Mouse (Mus musculus) left cerebral cortex, adult 9 months (tissue): ENCODE measurements at regions not wholly inside any gene's neighbourhood (a gene's known extent, or its start where the extent isn't known, plus 50 kb on each side); places are given as distances from the start of the nearest gene placed in this dataset.
"Not testable (repeated sequence)": the region's sequence is repeated elsewhere in the genome, so short reads cannot be mapped to it uniquely, and the experiment has no call there.

Source experiments
- DNase-seq, 2 experiments: peaks; one replicate each; pipeline ENCODE4 v3.0.0; 2022; ENCODE audit warnings: low spot score in 2 of 2

DNA sequence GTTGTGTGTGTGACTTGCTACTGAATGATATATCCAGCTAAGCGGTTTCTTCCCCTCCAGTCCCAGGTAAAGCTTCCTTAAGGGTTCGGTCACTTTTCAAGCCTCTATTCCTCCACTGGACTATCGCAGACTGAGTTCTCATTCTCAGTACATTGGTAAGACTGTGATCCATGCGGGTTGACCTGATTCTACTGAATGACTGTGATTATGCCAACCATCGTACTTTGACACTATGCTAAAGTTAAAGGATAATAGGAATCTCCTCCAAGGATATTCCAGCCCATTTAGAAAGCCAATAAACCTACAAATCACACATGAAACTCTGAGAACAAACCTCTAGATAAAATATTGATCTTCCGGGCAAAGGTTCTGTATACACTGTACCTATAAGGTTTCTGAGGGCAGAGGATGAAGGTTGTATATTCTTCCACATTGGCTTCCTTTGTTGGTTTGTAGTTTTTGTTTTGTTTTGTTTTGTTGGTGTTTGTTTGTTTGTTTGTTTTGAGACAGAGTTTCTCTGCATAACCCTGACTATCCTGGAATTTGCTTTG, 223.7 kb upstream of the Zpld1 start:
- no peak for DNase-seq

GRCm38 (mm10) chr16:55520077-55520476, 222.3 kb upstream of the Zpld1 start:
- DNase-seq, result no peak

DNA sequence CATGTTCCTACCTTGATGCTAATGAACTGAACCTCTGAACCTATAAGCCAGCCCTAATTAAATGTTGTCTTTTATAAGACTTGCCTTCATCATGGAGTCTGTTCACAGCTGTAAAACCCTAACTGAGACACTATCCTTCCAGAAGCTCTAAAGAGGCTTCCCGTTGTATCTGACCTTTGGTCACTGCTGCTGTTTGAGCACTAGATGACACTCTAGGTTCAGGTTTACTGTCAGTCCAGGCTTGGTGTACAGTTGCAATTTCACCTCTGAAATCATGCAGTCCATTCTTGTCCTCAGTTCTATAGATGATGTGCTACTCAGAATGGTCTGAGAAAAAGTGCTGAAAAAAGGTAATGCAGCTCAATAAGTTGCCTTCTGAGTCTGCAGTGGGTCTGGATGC, 221.9 kb upstream of the Zpld1 start:
- DNase-seq, result no peak

DNA sequence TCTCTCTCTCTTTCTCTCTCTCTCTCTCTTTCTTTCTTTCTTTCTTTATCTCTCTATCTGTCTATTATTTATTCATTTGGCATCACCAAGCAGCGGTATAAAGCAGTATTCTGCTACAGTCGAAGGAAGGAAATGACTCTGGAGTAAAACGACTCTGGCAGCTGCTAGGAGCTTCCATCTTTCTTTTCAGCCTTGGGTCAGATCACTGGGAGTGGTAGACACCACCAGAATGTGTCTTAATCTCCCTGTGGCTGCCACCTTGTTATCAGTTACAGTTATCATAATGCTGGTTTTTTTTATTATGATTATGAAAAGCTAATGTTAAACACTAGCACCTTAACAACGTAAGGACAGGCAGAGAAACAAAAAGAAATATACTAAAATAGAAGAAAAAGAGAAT, 219.2 kb upstream of the Zpld1 start:
- no peak for DNase-seq

GRCm38 (mm10) chr16:55515228-55515696, 217.5 kb upstream of the Zpld1 start:
- no peak for DNase-seq

DNA sequence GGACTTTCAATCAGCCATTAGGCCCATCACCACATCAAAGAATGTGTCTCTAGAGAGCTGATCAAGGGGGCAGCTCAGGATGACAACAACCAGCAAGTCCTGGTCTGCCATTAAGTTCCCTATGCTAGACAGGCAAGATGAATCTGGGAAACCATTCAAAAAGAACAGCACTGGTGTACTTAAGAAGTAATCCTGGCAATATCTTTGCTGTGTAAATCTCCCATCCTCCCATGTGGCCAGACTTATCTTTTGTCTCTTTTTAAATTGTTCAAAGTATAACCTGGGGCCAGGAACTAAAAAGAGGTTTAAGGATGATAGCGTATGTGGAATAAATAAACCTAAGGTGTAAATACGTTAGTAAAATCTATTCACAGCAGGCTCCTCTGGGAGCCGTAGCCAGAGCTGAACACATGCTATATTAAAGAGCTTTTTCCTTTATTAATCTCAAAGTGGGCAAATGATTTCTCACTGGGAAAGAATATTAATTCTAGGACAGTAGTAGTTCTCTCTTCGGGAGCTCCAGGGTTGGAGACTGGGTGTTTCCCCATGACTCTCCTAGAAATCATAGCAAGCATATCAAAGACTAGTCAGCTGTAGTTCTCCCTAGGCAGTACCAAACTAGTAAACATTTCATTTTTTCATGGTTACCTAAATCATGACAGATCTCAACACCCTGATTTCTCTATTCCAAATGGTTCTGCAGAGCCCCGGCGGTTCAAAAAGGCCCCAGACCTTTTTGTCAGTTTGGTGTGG, 216.8 kb upstream of the Zpld1 start:
- DNase-seq, result no peak

DNA sequence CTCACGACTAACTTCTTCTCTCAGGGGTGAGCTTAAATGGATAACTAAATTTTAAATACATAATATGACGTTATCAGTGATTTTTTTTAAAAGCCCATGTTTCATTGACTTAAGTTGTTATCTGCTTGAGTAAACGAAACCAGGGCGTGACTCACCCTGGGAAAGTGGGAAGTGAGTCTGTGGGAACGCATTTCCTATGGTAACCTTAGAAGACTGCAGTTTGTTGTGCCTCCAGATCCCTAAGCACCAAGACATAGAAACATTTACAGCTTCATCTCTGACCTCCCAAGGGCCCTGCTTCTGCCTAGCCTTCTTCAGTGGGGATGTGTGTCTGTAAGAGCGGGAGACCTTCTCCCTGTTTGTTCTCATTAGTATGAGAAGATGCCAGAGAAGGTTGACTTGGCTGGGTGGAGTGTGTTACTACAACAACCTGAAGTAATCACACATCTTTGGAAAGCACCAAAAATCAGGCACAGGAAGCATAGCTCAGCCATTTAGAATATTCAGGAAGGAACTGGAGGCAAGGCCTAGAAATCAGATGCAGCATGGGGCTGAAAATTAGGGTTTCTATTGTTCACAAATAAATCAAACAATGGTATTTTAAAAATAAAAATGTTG, 207.1 kb upstream of the Zpld1 start:
- no peak for DNase-seq

GRCm38 (mm10) chr16:55504274-55504673, 206.5 kb upstream of the Zpld1 start:
- DNase-seq, result no peak

DNA sequence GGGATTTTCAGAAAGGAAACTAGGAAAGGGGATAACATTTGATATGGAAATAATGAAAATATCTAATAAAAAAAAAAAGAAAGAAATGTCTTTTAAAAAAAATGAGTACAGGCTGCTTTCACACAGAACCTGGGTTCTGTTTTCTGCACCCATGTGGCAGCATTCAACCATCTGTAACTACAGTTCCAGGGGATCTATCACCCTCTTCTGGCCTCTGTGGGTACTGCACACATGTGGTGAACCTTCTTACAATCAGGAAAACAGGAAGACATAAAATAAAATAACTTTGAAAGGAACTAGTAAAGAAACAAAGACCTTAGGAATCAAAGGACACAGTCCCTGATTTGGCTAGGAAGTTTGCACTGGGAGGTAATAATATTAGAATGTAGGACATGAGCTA, 205.5 kb upstream of the Zpld1 start:
- DNase-seq, result no peak

DNA sequence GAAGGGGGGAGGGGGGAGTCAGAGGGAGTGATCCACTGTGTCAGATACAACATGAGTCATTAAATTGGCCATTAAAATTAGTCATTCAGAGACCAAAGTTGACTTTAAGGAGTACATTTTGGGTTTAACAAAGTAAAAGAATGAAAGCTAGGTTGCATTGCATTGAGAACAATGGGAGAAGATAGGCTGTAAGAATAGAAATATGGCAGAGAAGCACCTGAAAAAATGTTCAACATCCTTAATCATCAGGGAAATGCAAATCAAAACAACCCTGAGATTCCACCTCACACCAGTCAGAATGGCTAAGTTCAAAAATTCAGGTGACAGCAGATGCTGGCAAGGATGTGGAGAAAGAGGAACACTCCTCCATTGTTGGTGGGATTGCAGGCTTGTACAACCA, 202.0 kb upstream of the Zpld1 start:
- DNase-seq, result not testable (repeated sequence)

DNA sequence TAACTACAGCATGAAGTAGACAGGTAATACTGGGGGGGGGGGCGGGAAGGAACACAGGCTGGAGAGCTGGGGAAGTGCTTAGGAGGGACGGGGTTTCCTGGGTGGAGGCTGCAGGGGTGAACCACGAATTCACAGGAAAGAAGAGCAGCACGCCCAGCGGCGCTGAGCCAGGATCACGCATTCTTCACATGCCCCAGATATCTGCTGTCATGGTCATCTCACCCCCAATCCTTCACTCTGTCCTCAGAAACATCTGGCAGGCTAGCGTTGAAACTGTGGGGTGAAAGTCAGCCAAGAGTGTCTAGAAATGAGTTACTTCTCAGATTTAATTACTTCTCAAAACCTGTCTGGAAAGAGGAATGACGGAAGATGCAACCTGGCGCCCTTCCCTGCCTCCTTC, 197.3 kb upstream of the Zpld1 start:
- DNase-seq, result no peak

GRCm38 (mm10) chr16:55494162-55494561, 196.4 kb upstream of the Zpld1 start:
- DNase-seq, result no peak

DNA sequence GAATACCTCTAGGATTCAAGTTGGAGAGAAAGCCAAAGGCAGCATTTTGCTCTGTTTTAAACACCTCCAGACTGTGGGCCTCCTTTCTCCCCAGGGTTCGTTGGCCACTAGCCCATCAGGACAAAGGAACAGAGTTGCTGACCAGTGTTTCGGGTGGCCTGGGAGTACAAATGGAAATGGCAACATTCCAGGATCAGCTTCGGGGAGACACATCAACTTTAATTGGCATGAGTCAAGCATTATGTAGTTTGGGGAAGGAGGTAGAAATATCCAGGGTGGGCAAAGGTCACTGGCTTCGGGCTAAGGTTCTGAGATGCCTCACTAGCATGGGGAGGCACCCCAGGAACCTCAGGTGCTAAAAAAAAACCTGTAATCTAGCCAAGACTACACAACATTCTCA, 194.3 kb upstream of the Zpld1 start:
- no peak for DNase-seq

GRCm38 (mm10) chr16:55484391-55484790, 186.6 kb upstream of the Zpld1 start:
- DNase-seq, result no peak

DNA sequence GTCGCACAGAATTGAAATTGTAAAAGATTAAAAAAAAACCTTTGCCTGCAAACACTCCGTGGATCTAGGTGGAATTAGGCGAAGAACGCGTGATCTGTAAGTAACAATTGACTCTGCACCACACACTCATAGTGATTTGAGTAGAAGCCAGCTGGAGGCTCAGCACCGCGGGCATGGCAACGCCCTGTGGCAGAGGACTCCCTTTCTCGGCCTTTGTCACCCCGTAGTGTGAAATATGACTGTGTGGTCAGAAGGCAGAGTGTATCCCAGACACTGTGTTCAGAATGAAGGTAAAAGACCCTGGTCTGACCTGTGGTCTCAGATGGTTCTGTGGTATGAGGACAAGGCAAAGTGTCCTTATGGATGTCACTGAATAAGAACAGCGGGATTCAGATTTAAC, 183.0 kb upstream of the Zpld1 start:
- no peak for DNase-seq

DNA sequence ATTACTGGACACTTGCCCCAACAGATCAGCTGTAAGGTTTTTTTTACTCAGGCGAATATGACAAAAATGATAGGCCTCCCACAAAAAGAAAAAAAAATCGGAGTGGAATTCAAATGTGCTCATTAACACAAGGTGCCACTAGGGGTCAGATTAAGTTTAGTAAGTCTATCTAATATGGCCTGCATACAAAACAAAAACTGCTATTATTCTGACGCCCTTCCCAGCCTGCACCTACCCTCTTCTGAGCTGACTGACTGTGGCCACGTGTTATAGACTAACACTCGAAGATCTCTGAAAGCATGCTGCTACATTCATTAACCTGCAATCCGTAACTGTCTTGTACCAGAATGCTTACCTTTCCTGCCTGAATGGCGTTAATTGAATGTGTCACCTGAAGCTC, 182.5 kb upstream of the Zpld1 start:
- DNase-seq, result no peak

DNA sequence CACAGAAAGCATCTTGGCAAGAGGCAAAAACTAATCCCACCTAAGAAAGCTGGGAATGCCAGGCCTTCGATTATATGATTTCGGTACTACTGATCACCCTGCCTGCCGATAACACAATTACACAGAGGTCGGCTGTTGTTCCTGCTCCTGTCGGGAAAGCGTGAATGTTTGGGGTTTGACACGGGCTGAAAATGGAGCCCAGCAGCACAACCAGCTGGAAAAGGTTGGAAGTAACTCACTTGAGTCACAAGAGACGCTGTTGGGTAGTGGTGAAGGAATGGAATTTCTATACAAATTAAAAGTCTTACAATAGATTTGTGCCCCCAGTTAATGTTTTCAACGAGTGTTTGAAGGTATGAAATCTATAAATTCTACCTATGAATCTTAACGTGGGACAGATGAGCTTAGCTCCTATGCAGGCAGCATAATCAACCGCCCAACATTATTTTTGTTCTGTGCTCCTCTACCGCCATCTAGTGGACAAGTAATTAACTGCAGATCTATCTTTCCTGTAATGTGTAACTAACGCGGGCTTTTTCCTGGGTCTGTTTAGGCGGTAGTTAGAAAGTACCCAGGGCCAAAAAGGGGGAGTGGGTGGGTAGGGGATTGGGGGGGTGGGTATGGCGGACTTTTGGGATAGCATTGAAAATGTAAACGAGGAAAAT, 178.9 kb upstream of the Zpld1 start:
- peak; percentile 18 to 70 for DNase-seq

DNA sequence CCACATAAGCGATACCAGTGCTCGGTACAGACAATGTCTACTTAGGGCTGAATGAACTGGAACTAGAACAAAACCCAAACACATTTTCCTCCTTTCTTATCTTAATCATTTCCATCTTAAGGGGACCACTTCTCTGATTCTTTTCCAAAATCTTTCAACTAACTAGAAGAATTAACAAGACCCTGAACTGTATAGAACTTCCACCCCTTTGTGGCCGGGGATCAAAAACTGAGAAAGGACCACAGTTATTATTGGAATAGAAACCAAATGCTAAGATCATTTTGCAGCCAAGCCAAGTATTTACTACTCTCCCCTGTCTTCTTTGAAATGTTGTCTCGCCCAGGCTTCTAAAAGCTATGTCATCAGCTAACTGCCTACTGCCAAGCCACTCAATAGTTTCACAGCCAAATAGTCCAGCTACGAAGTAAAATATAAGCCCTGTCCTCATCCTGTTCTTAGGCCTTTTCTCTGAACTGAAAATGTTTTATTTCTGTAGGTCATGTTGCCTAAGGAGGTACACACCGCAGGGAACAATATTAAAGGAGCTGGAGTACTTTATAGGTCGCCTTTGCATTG, 177.3 kb upstream of the Zpld1 start:
- no peak for DNase-seq

DNA sequence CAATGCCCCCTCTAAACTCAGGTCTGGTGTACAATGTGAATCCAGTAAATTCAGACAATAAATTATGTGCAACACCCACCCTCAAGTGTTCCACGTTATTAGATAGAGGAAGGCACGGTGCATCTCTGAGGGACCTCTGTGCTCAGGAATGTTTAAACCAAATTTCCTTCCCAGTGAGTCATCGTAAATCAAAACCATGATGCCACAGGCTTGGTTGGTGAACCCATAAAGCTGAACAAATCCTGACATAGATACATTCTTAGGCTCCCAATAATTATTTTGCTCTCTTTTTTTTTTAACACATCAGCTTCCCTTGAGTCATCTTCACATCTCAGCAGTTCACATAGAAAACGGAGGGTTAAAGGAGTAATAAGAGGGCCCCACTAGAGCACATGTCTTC, 173.6 kb upstream of the Zpld1 start:
- no peak for DNase-seq

DNA sequence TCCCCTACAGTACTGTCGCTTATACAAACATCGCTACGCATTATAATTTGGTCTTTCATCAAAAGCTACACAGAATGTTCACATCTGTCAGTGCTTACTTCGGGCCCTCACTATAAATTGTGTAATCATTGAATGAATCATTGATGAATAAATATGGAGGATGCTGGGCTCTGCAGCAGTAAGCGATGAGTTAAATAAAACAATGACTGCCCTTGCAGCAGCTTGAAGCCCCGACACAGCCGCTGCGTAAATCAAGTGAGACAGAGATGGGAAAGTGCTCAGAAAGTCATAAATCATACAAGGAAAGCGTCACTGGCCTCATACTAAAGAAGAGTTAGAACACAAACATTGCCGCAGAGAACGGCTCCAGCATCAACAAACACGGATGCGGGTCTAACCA, 172.9 kb upstream of the Zpld1 start:
- no peak for DNase-seq

- no peak for DNase-seq
These were observed 171.9 kb upstream of the Zpld1 start for GRCm38 (mm10) chr16:55469703-55470102.

DNA sequence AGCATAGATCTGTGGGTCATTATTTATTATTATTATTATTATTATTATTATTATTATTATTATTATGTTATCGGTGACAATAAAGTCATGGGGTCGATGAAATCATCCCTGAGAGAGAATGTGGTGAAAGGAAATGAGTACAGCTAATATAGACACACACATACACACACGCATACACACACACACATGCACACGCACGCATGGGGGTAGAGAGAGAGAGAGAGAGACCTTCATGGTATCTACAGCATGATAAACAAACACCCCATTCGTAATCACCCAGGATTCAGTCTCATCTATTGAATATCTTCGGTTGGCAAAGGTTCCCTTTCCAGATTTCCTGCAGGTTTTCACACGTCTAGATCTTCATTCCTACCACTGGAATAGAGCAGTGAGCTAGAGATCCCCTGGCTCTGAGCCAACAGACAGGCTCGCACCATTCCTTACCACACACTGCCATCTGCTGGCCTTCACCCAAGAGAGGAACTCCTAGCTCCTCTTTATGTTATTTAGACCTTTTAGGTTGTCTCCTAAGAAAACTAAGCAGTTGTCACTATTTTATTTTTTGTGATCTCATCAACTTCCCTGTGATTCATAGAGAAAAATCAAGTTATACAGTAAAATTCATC, 171.2 kb upstream of the Zpld1 start:
- peak; percentile 66 to 93 for DNase-seq
